Mouse (Mus musculus): ENCODE results near the gene Adamts5. TPM values are rescaled to one million over a fixed set of nuclear protein-coding genes. Genes with fewer than 3 reads are reported as not detected.

The Adamts5 gene
- polyA plus RNA-seq, 2 experiments: 0.11 to 0.25 TPM

- H3K27me3 ChIP-seq (ENCODE audit: control insufficient read depth, insufficient read depth, low read length): peaks cover 23% of the 10 kb centered on the region
- DNase-seq (ENCODE audit: low read depth in 3 of 3, low spot score in 3 of 3) (no peak), ATAC-seq (ENCODE audit: insufficient read depth) (no peak)
- 67% methylated on average over 3 of the region's 3 CpGs for WGBS (ENCODE audit: insufficient replicate concordance)
- no peak overlapping the region for H3K4me2 ChIP-seq (ENCODE audit: low read depth)
- H3K4me3 ChIP-seq (ENCODE audit: insufficient read depth in 1 of 2, low read depth in 2 of 2, low read length in 2 of 2): no peak overlapping the region
- no peaks in the 10 kb centered on the region for H3K4me1 ChIP-seq (replicated peaks; ENCODE audit: control insufficient read depth in 2 of 2, insufficient read depth in 2 of 2, low read length in 1 of 2)
- no peak overlapping the region for H3K27ac ChIP-seq
- no peaks in the 10 kb centered on the region for H3K36me3 ChIP-seq (replicated peaks; ENCODE audit: control insufficient read depth, insufficient read depth, low read depth)
- H3K9me3 ChIP-seq (ENCODE audit: control insufficient read depth, low read length): no peaks in the 10 kb centered on the region
- H3K9ac ChIP-seq (replicated peaks): no peak overlapping the region
- TF ChIP-seq CTCF (IDR thresholded peaks at IDR 0.05; ENCODE audit: low read depth) (no peak), EP300 (IDR thresholded peaks at IDR 0.05; ENCODE audit: low read depth) (no peak)
These were observed 3.8 kb downstream of the Adamts5 start for GRCm38 (mm10) chr16:85897854-85898253.

- WGBS (ENCODE audit: insufficient replicate concordance): 55% methylated on average over 4 of the region's 4 CpGs
- Histone ChIP-seq H3K4me1 (replicated peaks; ENCODE audit: control insufficient read depth in 2 of 2, insufficient read depth in 2 of 2, low read length in 1 of 2) (no peaks in the 10 kb centered on the region), H3K4me3 (ENCODE audit: insufficient read depth in 1 of 2, low read depth in 2 of 2, low read length in 2 of 2) (no peak overlapping the region), H3K4me2 (ENCODE audit: low read depth) (no peak overlapping the region), H3K27me3 (ENCODE audit: control insufficient read depth, insufficient read depth, low read length) (peaks cover 21% of the 10 kb centered on the region), H3K36me3 (replicated peaks; ENCODE audit: control insufficient read depth, insufficient read depth, low read depth) (no peaks in the 10 kb centered on the region), H3K9ac (replicated peaks) (no peak overlapping the region), H3K9me3 (ENCODE audit: control insufficient read depth, low read length) (no peaks in the 10 kb centered on the region), H3K27ac (no peak overlapping the region)
- TF ChIP-seq EP300 (IDR thresholded peaks at IDR 0.05; ENCODE audit: low read depth) (no peak), CTCF (IDR thresholded peaks at IDR 0.05; ENCODE audit: low read depth) (no peak)
- ATAC-seq (ENCODE audit: insufficient read depth): no peak
- no peak for DNase-seq (ENCODE audit: low read depth in 3 of 3, low spot score in 3 of 3)
These were observed 5.7 kb downstream of the Adamts5 start for GRCm38 (mm10) chr16:85895948-85896347.

- DNase-seq (ENCODE audit: low read depth in 3 of 3, low spot score in 3 of 3) (no peak), ATAC-seq (ENCODE audit: insufficient read depth) (no peak)
- Histone ChIP-seq H3K27me3 (ENCODE audit: control insufficient read depth, insufficient read depth, low read length) (no peaks in the 10 kb centered on the region), H3K9me3 (ENCODE audit: control insufficient read depth, low read length) (no peaks in the 10 kb centered on the region), H3K36me3 (replicated peaks; ENCODE audit: control insufficient read depth, insufficient read depth, low read depth) (no peaks in the 10 kb centered on the region), H3K4me3 (ENCODE audit: insufficient read depth in 1 of 2, low read depth in 2 of 2, low read length in 2 of 2) (no peak overlapping the region), H3K4me2 (ENCODE audit: low read depth) (no peak overlapping the region), H3K9ac (replicated peaks) (no peak overlapping the region), H3K27ac (no peak overlapping the region), H3K4me1 (replicated peaks; ENCODE audit: control insufficient read depth in 2 of 2, insufficient read depth in 2 of 2, low read length in 1 of 2) (no peaks in the 10 kb centered on the region)
- TF ChIP-seq CTCF (IDR thresholded peaks at IDR 0.05; ENCODE audit: low read depth) (no peak), EP300 (IDR thresholded peaks at IDR 0.05; ENCODE audit: low read depth) (no peak)
- WGBS (ENCODE audit: insufficient replicate concordance): 33% methylated on average over 5 of the region's 5 CpGs
These were observed 11.8 kb downstream of the Adamts5 start for GRCm38 (mm10) chr16:85889778-85890177.

- H3K4me3 ChIP-seq (ENCODE audit: insufficient read depth in 1 of 2, low read depth in 2 of 2, low read length in 2 of 2): no peak overlapping the region
- no peak overlapping the region for H3K27ac ChIP-seq
- no peak overlapping the region for H3K4me2 ChIP-seq (ENCODE audit: low read depth)
- DNase-seq (ENCODE audit: low read depth in 3 of 3, low spot score in 3 of 3): no peak
- H3K27me3 ChIP-seq (ENCODE audit: control insufficient read depth, insufficient read depth, low read length): no peaks in the 10 kb centered on the region
- no peaks in the 10 kb centered on the region for H3K36me3 ChIP-seq (replicated peaks; ENCODE audit: control insufficient read depth, insufficient read depth, low read depth)
- no peak for ATAC-seq (ENCODE audit: insufficient read depth)
- no peaks in the 10 kb centered on the region for H3K9me3 ChIP-seq (ENCODE audit: control insufficient read depth, low read length)
- TF ChIP-seq EP300 (IDR thresholded peaks at IDR 0.05; ENCODE audit: low read depth) (no peak), CTCF (IDR thresholded peaks at IDR 0.05; ENCODE audit: low read depth) (no peak)
- H3K4me1 ChIP-seq (replicated peaks; ENCODE audit: control insufficient read depth in 2 of 2, insufficient read depth in 2 of 2, low read length in 1 of 2): no peaks in the 10 kb centered on the region
- WGBS (ENCODE audit: insufficient replicate concordance): 63% methylated on average over 13 of the region's 13 CpGs
- H3K9ac ChIP-seq (replicated peaks): no peak overlapping the region
These were observed 14.2 kb downstream of the Adamts5 start for GRCm38 (mm10) chr16:85887289-85888051.

- WGBS (ENCODE audit: insufficient replicate concordance): 69% methylated on average over 7 of the region's 7 CpGs
- no peak for TF ChIP-seq EP300 (IDR thresholded peaks at IDR 0.05; ENCODE audit: low read depth)
- no peak for TF ChIP-seq CTCF (IDR thresholded peaks at IDR 0.05; ENCODE audit: low read depth)
- Histone ChIP-seq H3K4me2 (ENCODE audit: low read depth) (no peak overlapping the region), H3K36me3 (replicated peaks; ENCODE audit: control insufficient read depth, insufficient read depth, low read depth) (no peaks in the 10 kb centered on the region), H3K9ac (replicated peaks) (no peak overlapping the region), H3K4me1 (replicated peaks; ENCODE audit: control insufficient read depth in 2 of 2, insufficient read depth in 2 of 2, low read length in 1 of 2) (no peaks in the 10 kb centered on the region), H3K27me3 (ENCODE audit: control insufficient read depth, insufficient read depth, low read length) (no peaks in the 10 kb centered on the region), H3K4me3 (ENCODE audit: insufficient read depth in 1 of 2, low read depth in 2 of 2, low read length in 2 of 2) (no peak overlapping the region), H3K27ac (no peak overlapping the region), H3K9me3 (ENCODE audit: control insufficient read depth, low read length) (no peaks in the 10 kb centered on the region)
- ATAC-seq (ENCODE audit: insufficient read depth): no peak
- no peak for DNase-seq (ENCODE audit: low read depth in 3 of 3, low spot score in 3 of 3)
These were observed 22.6 kb downstream of the Adamts5 start for GRCm38 (mm10) chr16:85879075-85879474.

All from liver, embryonic 14.5 days (tissue).